Mouse (Mus musculus) 3T3-L1 (cell line): Measurements from ENCODE around the gene Dpm1.

Experiments
- DNase-seq: peaks from one replicate; pipeline ENCODE4 v3.0.0-alpha.2; 2015; ENCODE audit warnings: low read depth, low spot score

The Dpm1 gene

GRCm38 (mm10) chr2:168229116-168230025 lies 1.0 kb downstream of the Dpm1 start:
- peak; percentile 70 for DNase-seq

DNA sequence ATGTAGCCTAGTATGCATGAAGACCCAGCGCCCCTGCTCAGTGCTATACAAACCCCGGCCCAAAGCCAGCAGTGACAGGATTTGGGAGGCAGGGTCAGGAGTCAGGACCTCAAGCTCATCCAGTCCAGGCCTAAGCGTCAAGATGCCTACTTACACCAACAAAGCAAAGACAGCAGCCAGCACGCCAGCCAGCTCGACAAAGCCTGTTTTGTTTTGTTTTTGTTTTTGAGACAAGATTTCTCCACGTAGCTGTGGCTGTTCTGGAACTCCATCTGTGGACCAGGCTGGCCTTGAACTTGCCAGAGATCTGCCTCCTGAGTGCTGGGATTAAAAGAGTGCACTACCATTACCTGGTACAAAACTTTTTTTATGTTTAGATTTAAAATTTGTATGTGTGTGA lies 7.1 kb downstream of the Dpm1 start:
- no peak for DNase-seq

DNA sequence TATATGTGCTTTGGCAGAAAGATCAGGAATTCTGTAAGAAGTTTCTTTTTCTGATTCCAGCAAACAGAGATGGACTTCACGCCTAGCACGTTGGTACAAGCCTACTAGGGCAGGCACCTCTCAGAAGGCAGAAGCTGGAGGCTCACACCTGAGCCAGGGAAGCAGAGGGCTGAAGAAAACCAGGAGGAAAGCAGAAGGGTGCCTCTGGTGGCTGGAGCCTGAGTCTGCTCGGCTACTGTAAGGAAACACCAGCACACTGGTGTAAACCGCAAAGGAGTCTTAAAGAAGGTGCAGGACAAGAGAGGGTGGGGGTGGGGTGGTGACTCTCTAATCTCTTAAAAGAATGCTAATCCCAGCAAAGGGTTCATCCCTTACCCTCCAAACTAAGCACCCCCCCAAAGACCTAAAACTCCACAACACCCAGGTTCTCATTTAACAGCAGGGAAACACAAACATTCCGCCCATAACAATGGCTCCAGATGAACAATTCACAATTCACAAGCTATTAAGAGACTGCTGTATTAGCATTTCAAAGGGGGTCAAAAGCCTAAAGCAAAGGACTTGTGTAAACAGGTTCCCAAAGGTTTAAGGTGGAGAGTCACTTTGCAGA lies 16.5 kb downstream of the Dpm1 start:
- DNase-seq: no peak

- no peak for DNase-seq
Observed at GRCm38 (mm10) chr2:168207883-168208282, 22.5 kb downstream of the Dpm1 start.

GRCm38 (mm10) chr2:168206725-168207644 lies 23.4 kb downstream of the Dpm1 start, which contains the start of gene Adnp:
TSS of gene Adnp (minus strand) at chr2:168207112.
- peak; percentile 94 for DNase-seq

GRCm38 (mm10) chr2:168205681-168206631 lies 24.4 kb downstream of the Dpm1 start:
- no peak for DNase-seq

DNA sequence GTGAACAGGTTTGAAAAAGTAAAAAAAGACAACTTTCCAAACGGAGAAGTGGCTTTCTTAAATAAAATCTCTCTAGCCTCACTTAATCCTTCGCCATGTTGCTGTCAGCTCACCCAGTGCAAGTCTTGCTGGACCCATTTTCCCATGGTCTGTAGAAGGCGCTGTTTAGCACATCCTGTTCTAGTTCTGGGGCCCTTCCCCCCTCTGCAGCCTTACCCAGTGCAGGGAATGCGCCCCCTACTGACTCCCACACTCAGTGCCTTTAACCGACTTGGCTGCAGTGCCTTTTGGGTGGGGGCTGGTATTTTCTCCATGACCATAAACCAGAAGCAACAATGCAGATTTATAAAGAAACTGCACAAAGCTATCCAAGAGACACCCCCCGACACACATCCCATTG lies 25.1 kb downstream of the Dpm1 start:
- peak; percentile 99 for DNase-seq

DNA sequence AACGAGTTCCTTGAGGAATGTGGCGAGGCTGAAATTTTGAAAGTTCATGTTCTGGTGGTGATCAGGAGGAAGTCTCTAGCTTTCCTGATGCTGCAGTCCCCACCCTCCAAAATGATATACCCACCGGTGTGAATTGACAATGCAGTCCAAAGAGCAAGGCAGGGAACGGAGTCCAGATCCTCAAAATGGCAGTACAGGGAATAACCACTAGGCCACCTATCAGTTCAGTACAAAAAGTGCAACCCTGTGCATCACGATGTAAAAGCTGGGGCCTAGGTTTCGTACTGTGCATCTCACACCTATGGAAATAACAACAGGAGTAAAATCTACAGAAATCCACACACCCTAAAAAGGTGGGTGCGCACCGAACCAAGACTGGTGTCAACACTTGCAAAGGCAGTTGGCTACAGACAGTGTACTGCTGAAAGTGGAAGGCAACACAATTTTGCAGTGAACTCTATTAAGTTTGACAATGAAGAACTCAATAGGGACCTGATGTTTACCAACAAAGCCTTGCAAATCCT lies 25.9 kb downstream of the Dpm1 start:
- no peak for DNase-seq

GRCm38 (mm10) chr2:168200014-168200691 lies 30.2 kb downstream of the Dpm1 start:
- DNase-seq: peak; percentile 32

- no peak for DNase-seq
Observed at GRCm38 (mm10) chr2:168199476-168199875, 30.9 kb downstream of the Dpm1 start.

- no peak for DNase-seq
Observed at GRCm38 (mm10) chr2:168198421-168198820, 32.0 kb downstream of the Dpm1 start.

DNA sequence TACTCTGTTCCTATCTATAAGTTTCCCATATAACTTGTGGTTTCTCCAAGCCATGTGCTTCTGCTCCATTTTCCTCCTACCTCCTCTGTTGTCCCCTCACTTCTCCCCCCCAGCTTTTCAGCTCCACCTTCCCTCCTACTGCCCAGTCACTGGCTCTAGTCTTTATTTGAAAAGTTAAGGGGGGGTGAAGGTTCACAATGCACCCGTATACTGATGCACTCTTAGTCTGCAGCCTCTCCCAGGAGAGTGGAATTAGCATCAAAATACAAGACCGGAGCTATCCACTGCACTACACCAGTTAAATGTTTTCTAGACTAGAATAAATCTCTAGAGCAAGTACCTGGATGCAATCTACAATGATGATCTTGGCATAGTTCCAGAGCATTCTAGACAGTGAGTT lies 34.7 kb downstream of the Dpm1 start:
- DNase-seq: no peak

DNA sequence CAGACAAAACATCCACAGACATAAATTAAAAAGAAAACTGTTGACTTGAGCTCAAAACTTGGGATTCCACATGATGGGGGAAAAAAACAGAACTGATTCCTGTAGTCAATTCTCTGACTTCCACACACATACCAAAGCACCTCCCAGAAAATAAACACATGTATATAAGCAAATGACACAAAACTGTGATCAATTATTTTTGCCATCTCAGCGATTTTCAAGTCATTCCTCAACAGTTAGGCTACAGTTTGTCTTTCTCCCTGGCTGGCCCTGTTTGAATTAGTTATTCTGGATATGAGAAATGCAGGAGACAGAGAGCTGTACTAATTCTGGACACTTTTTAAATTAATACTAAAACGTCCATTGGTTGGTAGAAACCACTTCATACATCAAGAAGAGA lies 36.7 kb downstream of the Dpm1 start:
- DNase-seq: no peak

DNA sequence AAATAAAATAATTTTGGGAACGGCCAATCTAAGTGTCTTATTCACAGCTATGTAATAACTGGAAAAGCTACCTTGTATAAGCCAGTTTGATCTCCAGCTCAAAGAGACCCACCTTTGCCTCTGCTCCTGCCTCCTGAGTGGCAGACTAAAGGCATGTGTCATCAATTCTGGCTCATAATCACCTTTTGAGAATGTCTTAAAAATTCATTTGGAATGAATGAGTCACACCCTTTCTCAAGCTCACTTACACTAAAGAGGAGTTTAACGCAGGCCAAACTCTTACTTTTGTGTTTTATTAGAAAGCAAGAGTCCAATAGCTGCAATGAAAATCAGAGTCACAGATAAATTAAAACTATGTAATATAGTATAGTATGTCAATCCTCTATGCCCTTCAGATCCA lies 38.5 kb downstream of the Dpm1 start:
- DNase-seq: peak; percentile 62

GRCm38 (mm10) chr2:168175946-168176345 lies 54.4 kb downstream of the Dpm1 start:
- no peak for DNase-seq

- DNase-seq: no peak
Observed at GRCm38 (mm10) chr2:168170167-168170685, 60.2 kb downstream of the Dpm1 start.

GRCm38 (mm10) chr2:168169800-168170113 lies 60.6 kb downstream of the Dpm1 start:
- DNase-seq: no peak

DNA sequence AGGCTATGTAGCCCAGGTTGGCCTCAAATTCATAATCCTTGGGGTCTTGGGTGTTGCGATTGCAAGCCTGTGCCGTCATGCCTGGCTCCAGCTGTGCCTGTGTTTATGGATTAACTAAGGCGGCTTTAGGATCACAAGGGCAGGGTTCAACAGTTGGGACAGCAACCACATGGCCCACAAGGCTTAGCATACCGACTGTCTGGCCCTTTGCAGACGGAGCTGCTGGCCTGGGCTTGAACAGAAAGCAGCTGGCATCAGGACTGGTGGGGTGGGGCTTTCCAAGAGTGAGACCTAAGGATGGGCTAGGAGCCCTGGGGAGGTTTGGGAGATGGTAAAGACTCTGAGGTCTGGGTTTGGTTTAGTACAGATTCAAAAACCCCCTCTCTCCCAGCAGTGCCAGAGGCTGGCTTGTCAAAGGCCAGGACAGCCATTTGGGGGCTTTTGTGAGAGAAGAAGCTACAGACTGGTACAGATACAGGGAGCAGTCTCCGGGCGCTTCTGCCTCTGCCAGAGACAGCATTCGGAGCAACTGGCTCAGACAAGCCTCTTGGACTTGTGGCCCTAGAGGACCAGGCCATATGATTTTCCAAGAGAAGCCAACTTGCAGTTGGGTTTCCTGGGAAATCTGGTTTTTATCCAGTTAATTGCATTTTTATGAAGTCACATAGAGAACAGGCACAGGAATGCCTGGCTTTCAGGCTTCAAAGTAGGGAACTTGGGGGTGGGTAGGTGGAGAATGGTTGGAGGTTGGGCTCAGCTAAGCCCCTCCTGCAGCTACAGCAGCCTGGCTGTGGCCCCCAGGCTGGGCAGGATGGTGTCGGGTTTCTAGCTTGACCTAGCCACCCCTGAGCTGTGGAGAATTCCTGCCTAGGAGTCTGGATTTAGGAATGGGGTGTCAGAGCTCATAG lies 61.2 kb downstream of the Dpm1 start:
- peak; percentile 33 for DNase-seq

GRCm38 (mm10) chr2:168167781-168168180 lies 62.6 kb downstream of the Dpm1 start:
- peak; percentile 62 for DNase-seq
